Mouse (Mus musculus) midbrain, embryonic 16.5 days (tissue): Measurements from ENCODE around the gene Zfp772. TPM values are rescaled to one million over a fixed set of nuclear protein-coding genes. Genes with fewer than 3 reads are reported as not detected.

Experiments
- polyA plus RNA-seq: library from polyadenylated mRNA; unstranded; fragments of >200 nt; fragmentation: Nextera tagmentation; extraction: Ambion mirVana; gene quantifications from 2 replicates; pipeline ENCODE4 v1.2.1, GENCODE M21; 2015

Gene Zfp772
- polyA plus RNA-seq, 1 experiment from 2014 or later = 9.8 TPM

Other genes starting within 250 kb of the Zfp772 start
- not detected in 2 replicates for gene Aurkc, start 214.7 kb downstream of the Zfp772 start, polyA plus RNA-seq
- gene Zfp954, start 88.5 kb downstream of the Zfp772 start, polyA plus RNA-seq = 24.0 and 24.3 TPM in 2 replicates
- gene Zfp773, start 73.2 kb downstream of the Zfp772 start, polyA plus RNA-seq = 17.5 and 18.2 TPM in 2 replicates
- 3.5 TPM in 2 replicates for gene Zfp418, start 38.7 kb downstream of the Zfp772 start, polyA plus RNA-seq
- 1.5 and 1.7 TPM in 2 replicates for gene Vmn2r29, start 37.3 kb upstream of the Zfp772 start, polyA plus RNA-seq
- 13.8 and 16.3 TPM in 2 replicates for gene Gm45844, start 68.3 kb upstream of the Zfp772 start, polyA plus RNA-seq
- gene Clcn4, start 90.9 kb upstream of the Zfp772 start, polyA plus RNA-seq = 221 and 229 TPM in 2 replicates
- not detected in 2 replicates for gene Vmn2r30, start 127.6 kb upstream of the Zfp772 start, polyA plus RNA-seq
- not detected in 2 replicates for gene Gm45783, start 164.6 kb upstream of the Zfp772 start, polyA plus RNA-seq
- not detected in 2 replicates for gene Vmn2r31, start 189.7 kb upstream of the Zfp772 start, polyA plus RNA-seq